Mouse (Mus musculus): Measurements from ENCODE around the gene Utrn.

The Utrn gene

GRCm38 (mm10) chr10:12731459-12731858 lies 137.7 kb downstream of the Utrn start:
- no peak for DNase-seq (ENCODE audit: low spot score in 2 of 2)

GRCm38 (mm10) chr10:12729635-12730034 lies 139.5 kb downstream of the Utrn start:
- DNase-seq (ENCODE audit: low spot score in 2 of 2), result no peak

GRCm38 (mm10) chr10:12729033-12729432 lies 140.1 kb downstream of the Utrn start:
- no peak for DNase-seq (ENCODE audit: low spot score in 2 of 2)

- DNase-seq (ENCODE audit: low spot score in 2 of 2), result no peak
Observed at GRCm38 (mm10) chr10:12727881-12728280, 141.3 kb downstream of the Utrn start.

- no peak for DNase-seq (ENCODE audit: low spot score in 2 of 2)
Observed at GRCm38 (mm10) chr10:12726041-12726608, 143.0 kb downstream of the Utrn start.

- DNase-seq (ENCODE audit: low spot score in 2 of 2), result no peak
Observed at GRCm38 (mm10) chr10:12724247-12725001, 144.7 kb downstream of the Utrn start.

- DNase-seq (ENCODE audit: low spot score in 2 of 2), result no peak
Observed at GRCm38 (mm10) chr10:12723269-12723668, 145.9 kb downstream of the Utrn start.

- DNase-seq (ENCODE audit: low spot score in 2 of 2), result no peak
Observed at GRCm38 (mm10) chr10:12722111-12722510, 147.1 kb downstream of the Utrn start.

- DNase-seq (ENCODE audit: low spot score in 2 of 2), result no peak
Observed at GRCm38 (mm10) chr10:12718386-12718785, 150.8 kb downstream of the Utrn start.

- no peak for DNase-seq (ENCODE audit: low spot score in 2 of 2)
Observed at GRCm38 (mm10) chr10:12717381-12717780, 151.8 kb downstream of the Utrn start.

GRCm38 (mm10) chr10:12716657-12717327 lies 152.4 kb downstream of the Utrn start:
- DNase-seq (ENCODE audit: low spot score in 2 of 2), result no peak

- DNase-seq (ENCODE audit: low spot score in 2 of 2), result no peak
Observed at GRCm38 (mm10) chr10:12713236-12713855, 155.8 kb downstream of the Utrn start.

- DNase-seq (ENCODE audit: low spot score in 2 of 2), result no peak
Observed at GRCm38 (mm10) chr10:12711332-12711831, 157.8 kb downstream of the Utrn start.

GRCm38 (mm10) chr10:12706516-12706915 lies 162.6 kb downstream of the Utrn start:
- DNase-seq (ENCODE audit: low spot score in 2 of 2), result no peak

- DNase-seq (ENCODE audit: low spot score in 2 of 2), result no peak
Observed at GRCm38 (mm10) chr10:12705990-12706389, 163.2 kb downstream of the Utrn start.

GRCm38 (mm10) chr10:12704290-12704689 lies 164.9 kb downstream of the Utrn start:
- no peak for DNase-seq (ENCODE audit: low spot score in 2 of 2)

GRCm38 (mm10) chr10:12703526-12703925 lies 165.6 kb downstream of the Utrn start:
- DNase-seq (ENCODE audit: low spot score in 2 of 2), result no peak

GRCm38 (mm10) chr10:12702140-12702539 lies 167.0 kb downstream of the Utrn start:
- no peak for DNase-seq (ENCODE audit: low spot score in 2 of 2)

GRCm38 (mm10) chr10:12701694-12702093 lies 167.5 kb downstream of the Utrn start:
- no peak for DNase-seq (ENCODE audit: low spot score in 2 of 2)

GRCm38 (mm10) chr10:12700576-12700975 lies 168.6 kb downstream of the Utrn start:
- no peak for DNase-seq (ENCODE audit: low spot score in 2 of 2)

- no peak for DNase-seq (ENCODE audit: low spot score in 2 of 2)
Observed at GRCm38 (mm10) chr10:12697902-12698301, 171.3 kb downstream of the Utrn start.

GRCm38 (mm10) chr10:12696704-12697103 lies 172.5 kb downstream of the Utrn start:
- no peak for DNase-seq (ENCODE audit: low spot score in 2 of 2)

Data from frontal cortex, postnatal 25 days (tissue).